Mouse (Mus musculus) kidney, embryonic 14.5 days (tissue): ENCODE measurements at regions not wholly inside any gene's neighbourhood (a gene's known extent, or its start where the extent isn't known, plus 50 kb on each side); places are given as distances from the start of the nearest gene placed in this dataset.

Experiments used
- ATAC-seq: fragments of 200-750 bp; cut with Nextera tagmentation; 2 replicates; pipeline ENCODE4 v1.8.0; 2017; ENCODE audit warnings: moderate number of reproducible peaks, mild to moderate bottlenecking, moderate TSS enrichment, moderate library complexity; ENCODE audit not compliant: low FRiP score, low TSS enrichment
- H3K27ac ChIP-seq: fragments of 300-500 bp; sonication (generic); 2 replicates; pipeline ENCODE4 v1.5.1; 2014; ENCODE audit warnings: low read depth, mild to moderate bottlenecking, low read length, moderate library complexity, mixed read lengths
- H3K27me3 ChIP-seq: fragments of 300-500 bp; sonication (generic); 2 replicates; pipeline ENCODE4 v1.6.1; 2014; ENCODE audit warnings: mild to moderate bottlenecking, low read length; ENCODE audit not compliant: control insufficient read depth, insufficient read depth
- H3K36me3 ChIP-seq: fragments of 300-500 bp; sonication (generic); 2 replicates; pipeline ENCODE4 v1.6.1; 2014; ENCODE audit warnings: low read length, mixed read lengths; ENCODE audit not compliant: control insufficient read depth, insufficient read depth
- H3K4me1 ChIP-seq: fragments of 300-500 bp; sonication (generic); 2 replicates; pipeline ENCODE4 v1.6.1; 2014; ENCODE audit warnings: low read length, mixed read lengths; ENCODE audit not compliant: control insufficient read depth, insufficient read depth
- H3K4me2 ChIP-seq: fragments of 300-500 bp; sonication (generic); replicated peaks from 2 replicates; pipeline ENCODE4 v1.6.1; 2014; ENCODE audit warnings: low read depth, mild to moderate bottlenecking, low read length
- H3K4me3 ChIP-seq: fragments of 300-500 bp; sonication (generic); 2 replicates; pipeline ENCODE4 v1.5.1; 2014; ENCODE audit warnings: mild to moderate bottlenecking, low read length
- H3K9ac ChIP-seq: fragments of 300-500 bp; sonication (generic); 2 replicates; pipeline ENCODE4 v1.6.1; 2014; ENCODE audit warnings: low read depth, mild to moderate bottlenecking, low read length, moderate library complexity
- H3K9me3 ChIP-seq: fragments of 300-500 bp; sonication (generic); 2 replicates; pipeline ENCODE4 v1.6.1; 2016; ENCODE audit warnings: low read length; ENCODE audit not compliant: control insufficient read depth
- WGBS: fragments of 180-500 bp; shearing (Covaris S2); extraction: QIAGEN DNeasy Blood & Tissue Kit; methylation state at CpG from one replicate; pipeline ENCODE4 v1.1.7; 2014; 5-methylcytosine and 5-hydroxymethylcytosine counted together

DNA sequence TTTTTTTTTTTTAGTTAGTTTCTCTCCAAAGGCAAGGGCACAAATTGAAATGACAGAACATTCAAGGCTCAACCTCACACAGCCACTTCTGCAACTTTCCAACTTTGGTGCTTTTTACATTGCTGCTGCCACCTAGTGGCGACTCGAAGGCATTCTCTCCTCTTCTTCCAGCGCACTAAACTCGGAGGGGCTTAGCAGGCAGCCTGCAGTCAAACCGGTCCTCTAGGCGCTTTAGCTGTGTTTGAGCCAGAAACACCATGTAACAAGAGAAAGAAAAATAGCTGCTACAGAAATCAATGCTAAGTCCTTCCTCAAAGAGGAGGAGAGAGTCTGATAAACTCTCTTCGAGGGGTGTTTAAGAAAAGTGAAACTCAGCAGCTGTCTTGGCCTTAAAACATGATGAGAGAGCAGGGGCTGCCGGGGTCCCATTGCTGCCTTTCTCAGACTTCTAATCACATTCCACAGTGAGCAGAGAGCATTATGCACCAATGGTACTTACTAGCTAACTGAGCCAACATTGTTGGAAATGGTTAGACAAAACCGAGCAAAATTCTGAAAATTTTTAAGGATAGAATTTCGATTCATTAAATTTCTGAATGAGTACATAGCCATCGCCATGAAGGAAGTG, 252.7 kb downstream of the Rergl start:
- Histone ChIP-seq H3K4me1 (no peaks in the 10 kb centered on the region), H3K9ac (no peak overlapping the region), H3K27ac (no peak overlapping the region), H3K4me2 (no peak overlapping the region), H3K9me3 (no peaks in the 10 kb centered on the region), H3K27me3 (no peaks in the 10 kb centered on the region), H3K4me3 (no peak overlapping the region), H3K36me3 (no peaks in the 10 kb centered on the region)
- 34% methylated on average over 11 of the region's 11 CpGs for WGBS
- ATAC-seq, result peak; percentile 88

- no peak overlapping the region for H3K9ac ChIP-seq
- no peak overlapping the region for H3K4me3 ChIP-seq
- H3K27ac ChIP-seq, result no peak overlapping the region
- H3K4me2 ChIP-seq, result no peak overlapping the region
- H3K9me3 ChIP-seq, result no peaks in the 10 kb centered on the region
- H3K4me1 ChIP-seq, result no peaks in the 10 kb centered on the region
- no peak for ATAC-seq
- WGBS, result 81% methylated on average over 1 of the region's 1 CpGs
- no peaks in the 10 kb centered on the region for H3K36me3 ChIP-seq
- H3K27me3 ChIP-seq, result no peaks in the 10 kb centered on the region
Observed at GRCm38 (mm10) chr6:139226127-139226526, 275.6 kb downstream of the Rergl start.

DNA sequence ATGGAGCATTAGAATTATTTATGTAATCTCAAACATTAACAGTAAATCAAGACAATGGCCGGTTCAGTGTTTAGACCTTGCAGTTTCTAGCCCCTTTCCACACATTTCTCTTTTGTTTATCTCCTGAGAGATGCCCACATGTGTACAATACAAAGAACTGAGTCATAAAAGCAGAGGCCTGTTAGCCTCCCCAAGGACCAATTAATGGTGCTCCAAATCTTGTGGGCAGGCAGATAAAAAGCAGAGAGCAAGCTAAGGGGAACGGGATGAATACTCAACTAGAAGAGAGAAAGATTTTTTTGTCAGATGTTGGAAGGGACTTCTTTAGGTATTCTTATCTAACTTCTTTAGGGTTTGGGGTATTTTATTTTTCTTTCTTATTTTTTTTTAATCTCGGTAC, 287.3 kb downstream of the Rergl start:
- H3K27ac ChIP-seq, result no peak overlapping the region
- no peaks in the 10 kb centered on the region for H3K27me3 ChIP-seq
- no peak overlapping the region for H3K9ac ChIP-seq
- no peak for ATAC-seq
- no peaks in the 10 kb centered on the region for H3K36me3 ChIP-seq
- H3K4me1 ChIP-seq, result no peaks in the 10 kb centered on the region
- H3K4me3 ChIP-seq, result no peak overlapping the region
- no peak overlapping the region for H3K4me2 ChIP-seq
- 64% methylated on average over 3 of the region's 3 CpGs for WGBS
- H3K9me3 ChIP-seq, result no peaks in the 10 kb centered on the region

DNA sequence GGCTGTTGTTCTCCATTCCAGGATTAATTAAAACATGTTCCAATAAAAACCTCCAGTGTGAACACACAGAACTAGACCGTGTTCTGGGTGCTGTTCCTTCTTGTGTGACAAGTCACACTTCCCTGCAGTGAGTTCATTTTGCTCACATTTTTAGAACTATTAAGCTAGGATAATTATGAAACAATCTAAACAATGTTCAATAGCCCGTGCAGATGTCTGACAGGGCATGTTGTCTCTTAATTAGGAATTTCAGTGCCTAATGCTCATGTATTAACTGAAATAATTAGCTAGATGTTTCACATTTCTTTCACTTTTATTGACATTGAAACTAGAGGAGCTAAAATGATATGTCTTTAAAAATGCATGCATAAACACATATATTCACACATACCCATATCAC, 291.5 kb downstream of the Rergl start:
- H3K4me1 ChIP-seq, result no peaks in the 10 kb centered on the region
- no peaks in the 10 kb centered on the region for H3K9me3 ChIP-seq
- H3K27ac ChIP-seq, result no peak overlapping the region
- no peaks in the 10 kb centered on the region for H3K36me3 ChIP-seq
- H3K27me3 ChIP-seq, result no peaks in the 10 kb centered on the region
- WGBS, result 71% methylated on average over 2 of the region's 2 CpGs
- H3K4me2 ChIP-seq, result no peak overlapping the region
- no peak overlapping the region for H3K9ac ChIP-seq
- no peak for ATAC-seq
- no peak overlapping the region for H3K4me3 ChIP-seq

- Histone ChIP-seq H3K4me2 (no peak overlapping the region), H3K9me3 (no peaks in the 10 kb centered on the region), H3K27me3 (no peaks in the 10 kb centered on the region), H3K27ac (no peak overlapping the region), H3K4me1 (no peaks in the 10 kb centered on the region), H3K4me3 (no peak overlapping the region), H3K9ac (no peak overlapping the region), H3K36me3 (no peaks in the 10 kb centered on the region)
- WGBS, result 87% methylated on average over 4 of the region's 4 CpGs
- no peak for ATAC-seq
Observed at GRCm38 (mm10) chr6:139198601-139199000, 303.2 kb downstream of the Rergl start.

GRCm38 (mm10) chr6:139186431-139186830, 315.3 kb downstream of the Rergl start:
- Histone ChIP-seq H3K4me1 (no peaks in the 10 kb centered on the region), H3K36me3 (no peaks in the 10 kb centered on the region), H3K4me3 (no peak overlapping the region), H3K4me2 (no peak overlapping the region), H3K27ac (no peak overlapping the region), H3K9me3 (no peaks in the 10 kb centered on the region), H3K9ac (no peak overlapping the region), H3K27me3 (no peaks in the 10 kb centered on the region)
- ATAC-seq, result peak; percentile 43; the same call in 1 of the 2 replicates
- 57% methylated on average over 8 of the region's 8 CpGs for WGBS

- no peak overlapping the region for H3K27ac ChIP-seq
- H3K27me3 ChIP-seq, result no peaks in the 10 kb centered on the region
- no peaks in the 10 kb centered on the region for H3K36me3 ChIP-seq
- 91% methylated on average over 6 of the region's 6 CpGs for WGBS
- no peak overlapping the region for H3K9ac ChIP-seq
- no peak overlapping the region for H3K4me3 ChIP-seq
- no peak for ATAC-seq
- H3K4me1 ChIP-seq, result no peaks in the 10 kb centered on the region
- H3K9me3 ChIP-seq, result no peaks in the 10 kb centered on the region
- no peak overlapping the region for H3K4me2 ChIP-seq
Observed at GRCm38 (mm10) chr6:139160352-139160751, 341.4 kb downstream of the Rergl start.

DNA sequence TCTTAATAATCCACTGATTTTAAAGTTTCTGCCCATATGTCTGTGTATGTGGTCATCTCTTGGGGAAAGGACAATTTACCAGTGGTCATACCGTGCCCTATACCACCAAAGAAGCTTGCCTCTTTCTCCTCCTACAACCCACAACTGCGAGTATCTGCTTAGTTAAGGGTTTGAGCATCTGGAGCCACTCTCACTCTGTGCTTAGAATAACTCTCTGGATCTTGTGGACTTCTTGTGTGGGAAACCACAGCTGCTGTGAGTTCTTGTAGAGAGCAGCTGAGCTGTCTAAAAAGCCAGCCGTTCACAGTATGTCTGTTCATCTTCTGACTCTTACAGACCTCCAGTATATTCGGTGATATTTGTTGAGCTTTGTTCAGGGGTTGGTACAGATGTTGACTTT, 342.0 kb downstream of the Rergl start:
- Histone ChIP-seq H3K36me3 (no peaks in the 10 kb centered on the region), H3K9ac (no peak overlapping the region), H3K4me1 (no peaks in the 10 kb centered on the region), H3K27ac (no peak overlapping the region), H3K4me2 (no peak overlapping the region), H3K9me3 (no peaks in the 10 kb centered on the region), H3K4me3 (no peak overlapping the region), H3K27me3 (no peaks in the 10 kb centered on the region)
- ATAC-seq, result no peak
- 83% methylated on average over 4 of the region's 4 CpGs for WGBS

DNA sequence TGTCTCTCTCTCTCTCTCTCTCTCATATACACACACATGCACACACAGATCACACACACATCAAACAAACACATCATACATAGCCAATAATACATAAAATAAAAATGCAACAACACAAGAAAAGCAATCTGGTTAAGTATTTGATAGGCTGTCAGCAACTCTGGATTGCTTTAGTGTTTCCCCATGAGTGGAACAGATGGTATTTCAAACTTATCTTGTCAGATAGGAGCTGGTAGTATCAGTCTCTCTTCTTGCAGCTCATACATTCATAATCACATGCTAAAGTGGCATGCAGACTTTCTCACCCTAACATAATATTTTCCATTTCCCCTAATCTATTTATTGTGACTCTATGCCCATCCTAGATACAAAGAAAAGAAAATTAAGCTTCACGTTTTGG, 347.0 kb downstream of the Rergl start:
- H3K36me3 ChIP-seq, result no peaks in the 10 kb centered on the region
- H3K4me2 ChIP-seq, result no peak overlapping the region
- no peaks in the 10 kb centered on the region for H3K27me3 ChIP-seq
- no peak for ATAC-seq
- 81% methylated on average over 1 of the region's 1 CpGs for WGBS
- no peaks in the 10 kb centered on the region for H3K9me3 ChIP-seq
- no peak overlapping the region for H3K4me3 ChIP-seq
- H3K4me1 ChIP-seq, result no peaks in the 10 kb centered on the region
- H3K27ac ChIP-seq, result no peak overlapping the region
- H3K9ac ChIP-seq, result no peak overlapping the region
